Mouse (Mus musculus) brain, embryonic 14.5 days (tissue): Measurements from ENCODE around the gene Spata5. TPM values are rescaled to one million over a fixed set of nuclear protein-coding genes. Genes with fewer than 3 reads are reported as not detected.

ENCODE experiments used
- DNase-seq: peaks from one replicate; pipeline ENCODE4 v3.0.0-alpha.2; 2011; ENCODE audit warnings: low read depth
- CTCF ChIP-seq: fragments of 200-500 bp; IDR thresholded peaks from 2 replicates; pipeline ENCODE4 v1.5.1; 2012; ENCODE audit warnings: inconsistent platforms, mild to moderate bottlenecking, moderate library complexity, borderline replicate concordance; ENCODE audit not compliant: insufficient read depth, insufficient read length; ENCODE audit errors: extremely low read depth
- POLR2A ChIP-seq: fragments of 200-500 bp; IDR thresholded peaks from 2 replicates; pipeline ENCODE4 v1.6.1; 2012; ENCODE audit warnings: mild to moderate bottlenecking, inconsistent platforms, borderline replicate concordance; ENCODE audit not compliant: poor library complexity, insufficient read depth, insufficient read length, severe bottlenecking; ENCODE audit errors: extremely low read depth
- polyA plus RNA-seq: library from polyadenylated mRNA; depleted of rRNA; stranded (reverse); fragments of >200 nt; gene quantifications from 2 replicates; pipeline ENCODE4 v1.2.3, GENCODE M21; 2012; rRNA removed

Spata5 gene
- 7.1 and 12.3 TPM in 2 replicates for polyA plus RNA-seq

GRCm38 (mm10) chr3:37419458-37419991, at the start of gene Spata5:
Spata5 (plus strand) TSS chr3:37419896.
- TF ChIP-seq CTCF (no peak), POLR2A (peak; percentile 86)
- peak; percentile 100 for DNase-seq

- DNase-seq: no peak
These were observed 49.3 kb upstream of the Spata5 start for GRCm38 (mm10) chr3:37370407-37370806.

DNA sequence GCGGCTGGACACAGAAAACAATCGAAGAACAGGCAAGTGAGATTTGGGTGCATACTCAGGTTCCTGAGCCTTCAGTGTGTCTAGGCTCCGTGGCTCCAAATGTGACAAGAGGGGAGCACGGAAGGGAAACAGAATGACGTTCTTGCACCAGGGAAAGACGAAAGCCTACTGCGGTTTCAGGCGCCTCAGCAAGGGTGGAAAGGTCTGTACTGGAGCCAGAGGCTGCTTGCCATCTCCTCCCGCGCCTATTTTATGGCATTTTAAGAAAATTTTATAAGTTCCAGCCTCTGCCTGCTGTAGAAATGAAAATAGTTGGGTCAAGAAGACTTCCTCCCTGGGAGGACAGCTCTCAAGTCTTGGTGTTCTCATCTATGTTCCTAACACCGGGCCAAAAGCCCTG, 46.0 kb upstream of the Spata5 start:
- no peak for DNase-seq
- TF ChIP-seq CTCF (no peak), POLR2A (no peak)

More at GRCm38 (mm10) chr3:37370407-37370806, 49.3 kb upstream of the Spata5 start:
- no peak for TF ChIP-seq POLR2A
- TF ChIP-seq CTCF: no peak

DNA sequence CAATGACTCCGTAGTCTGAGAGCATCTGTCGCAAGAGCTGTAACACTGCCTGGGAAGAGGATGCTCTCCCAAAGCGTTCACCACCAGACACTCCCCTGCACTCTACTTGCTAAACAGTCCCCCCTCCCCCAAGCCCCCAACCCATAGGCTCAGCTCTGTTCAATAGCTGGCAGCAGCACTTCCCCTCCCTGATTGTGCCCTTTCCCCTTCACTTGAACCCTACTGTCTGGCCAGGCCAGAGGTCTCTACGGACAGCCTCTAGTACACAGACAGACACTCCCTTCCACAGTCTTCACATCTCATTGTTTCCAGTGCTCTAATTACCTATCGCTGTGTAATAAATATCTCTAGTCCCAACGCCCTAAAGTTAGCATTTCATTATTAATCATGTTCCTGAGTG, 41.8 kb upstream of the Spata5 start:
- TF ChIP-seq CTCF: no peak
- TF ChIP-seq POLR2A: no peak
- DNase-seq: no peak

- no peak for DNase-seq
- TF ChIP-seq CTCF (no peak), POLR2A (no peak)
These were observed 41.3 kb upstream of the Spata5 start for GRCm38 (mm10) chr3:37378412-37378811.

- no peak for DNase-seq
- TF ChIP-seq CTCF (no peak), POLR2A (no peak)
These were observed 40.5 kb upstream of the Spata5 start for GRCm38 (mm10) chr3:37379201-37379600.

DNA sequence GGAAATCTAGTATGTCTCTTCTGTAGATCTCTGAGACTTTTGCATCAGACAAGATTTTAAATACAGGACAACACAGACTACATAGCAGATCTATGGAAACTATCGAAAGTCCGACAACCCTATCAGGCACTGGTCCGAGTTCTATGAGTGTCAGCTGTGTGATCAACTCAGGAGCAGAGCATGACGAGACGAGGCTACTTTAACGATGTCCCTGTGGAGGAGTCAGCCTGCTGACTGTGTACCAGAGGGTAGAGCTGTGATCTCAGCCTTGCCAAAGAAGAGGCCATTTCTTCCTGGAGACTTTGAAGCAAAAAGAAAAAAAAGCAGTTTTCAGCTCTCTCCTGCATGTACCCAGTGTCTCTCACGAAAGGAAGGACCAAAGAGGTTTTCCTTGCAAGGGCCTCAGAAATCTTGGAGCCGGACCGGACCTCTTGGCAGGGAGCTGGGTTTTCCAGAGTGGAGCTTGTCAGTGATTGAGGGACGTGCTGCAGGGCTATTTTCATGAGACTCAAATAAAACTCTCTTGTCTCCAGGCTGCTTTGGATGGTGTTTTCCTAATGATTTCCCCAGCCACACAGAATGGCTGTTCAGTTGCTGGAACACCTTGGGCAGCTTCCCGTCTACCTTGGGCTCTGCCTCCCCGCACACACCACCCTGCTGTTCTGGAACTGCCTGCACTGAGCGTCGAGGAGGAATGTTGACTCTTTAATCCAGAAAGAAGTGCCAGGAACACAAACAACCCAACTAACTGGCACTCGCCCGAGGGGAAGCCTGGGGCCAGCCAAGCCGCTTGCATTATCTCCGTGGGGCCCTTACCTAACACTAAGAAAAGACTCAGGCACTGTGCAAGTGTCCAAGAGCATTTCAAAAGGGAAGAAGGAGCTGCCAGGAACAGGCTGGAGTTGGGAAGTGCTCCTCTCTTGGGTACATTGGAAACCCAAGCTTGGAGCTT, 39.5 kb upstream of the Spata5 start:
- DNase-seq: peak; percentile 32
- no peak for TF ChIP-seq POLR2A
- TF ChIP-seq CTCF: no peak

DNA sequence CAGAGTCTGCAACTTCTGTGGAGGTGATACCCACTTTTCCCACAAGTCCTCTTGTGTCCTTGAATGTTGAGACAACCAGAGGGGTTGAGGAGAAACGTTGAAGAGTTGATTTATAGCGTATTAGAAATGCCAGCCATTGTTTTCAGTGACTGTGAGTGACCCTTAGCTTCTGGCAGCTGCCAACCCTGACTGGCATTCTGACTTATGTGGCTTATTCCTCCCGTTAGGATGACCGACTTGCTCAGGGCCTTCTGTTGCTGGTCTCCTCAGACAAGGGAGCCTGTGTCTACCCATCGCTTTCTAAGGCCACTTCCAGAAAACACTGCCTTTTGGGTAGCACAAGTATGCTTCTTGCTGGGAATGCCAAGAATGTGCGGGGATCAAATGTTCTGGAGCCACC, 38.2 kb upstream of the Spata5 start:
- no peak for DNase-seq
- TF ChIP-seq POLR2A (no peak), CTCF (no peak)

- no peak for DNase-seq
- TF ChIP-seq POLR2A (no peak), CTCF (no peak)
These were observed 36.5 kb upstream of the Spata5 start for GRCm38 (mm10) chr3:37383096-37383765.

DNA sequence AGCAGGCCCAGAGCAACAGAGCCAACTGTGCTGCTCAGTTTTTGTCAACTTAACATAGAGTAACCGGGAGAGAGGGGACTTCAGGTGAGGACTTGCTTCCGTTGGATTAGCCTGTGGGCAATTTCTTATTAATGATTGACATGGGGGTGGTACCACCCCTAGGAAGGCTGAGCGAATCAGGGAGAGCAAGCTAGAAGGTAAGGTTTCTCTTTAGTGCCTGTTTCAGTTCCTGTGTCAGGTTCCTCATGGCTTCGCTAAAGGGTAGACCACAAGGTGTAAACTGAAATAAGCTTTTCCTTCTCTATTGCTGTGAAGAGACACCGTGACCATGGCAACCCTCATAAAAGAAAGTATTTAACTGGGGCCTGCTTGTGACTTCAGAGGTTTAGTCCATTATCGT, 32.4 kb upstream of the Spata5 start:
- no peak for DNase-seq
- TF ChIP-seq CTCF (no peak), POLR2A (no peak)

GRCm38 (mm10) chr3:37396930-37397608, 22.6 kb upstream of the Spata5 start:
- DNase-seq: peak; percentile 28
- TF ChIP-seq POLR2A (no peak), CTCF (no peak)
